Mouse (Mus musculus) bone marrow, adult 2 months (tissue): ENCODE measurements at regions not wholly inside any gene's neighbourhood (a gene's known extent, or its start where the extent isn't known, plus 50 kb on each side); places are given as distances from the start of the nearest gene placed in this dataset.

Source experiments
- CTCF ChIP-seq: fragments of 200-500 bp; IDR thresholded peaks from 2 replicates; pipeline ENCODE4 v1.5.1; 2011; ENCODE audit warnings: low read length, control low read depth; ENCODE audit not compliant: control insufficient read depth, insufficient read depth
- POLR2A ChIP-seq: fragments of 200-500 bp; IDR thresholded peaks from 2 replicates; pipeline ENCODE4 v1.6.1; 2011; ENCODE audit warnings: low read depth, mild to moderate bottlenecking, control low read depth, low read length, borderline replicate concordance; ENCODE audit not compliant: control insufficient read depth

GRCm38 (mm10) chr11:111895221-111896200 lies 829.5 kb downstream of the Kcnj2 start:
- TF ChIP-seq POLR2A (no peak), CTCF (no peak)
